Mouse (Mus musculus) hindbrain, embryonic 14.5 days (tissue): Measurements from ENCODE around the gene Kcnn3. TPM values are rescaled to one million over a fixed set of nuclear protein-coding genes. Genes with fewer than 3 reads are reported as not detected.
A peak's percentile ranks its signal among the peaks of the same experiment; 100 is the strongest.

Experiments used
- ATAC-seq: fragments of 200-750 bp; cut with Nextera tagmentation; 2 replicates; pipeline ENCODE4 v1.8.0; 2017; ENCODE audit warnings: moderate number of reproducible peaks, mild to moderate bottlenecking, moderate TSS enrichment, moderate library complexity; ENCODE audit not compliant: low FRiP score
- DNase-seq: peaks from one replicate; pipeline ENCODE4 v3.0.0-alpha.2; 2015; ENCODE audit warnings: low spot score
- H3K27ac ChIP-seq: fragments of 300-500 bp; sonication (generic); 2 replicates; pipeline ENCODE4 v1.5.1; 2014; ENCODE audit warnings: mild to moderate bottlenecking, moderate library complexity
- H3K27me3 ChIP-seq: fragments of 300-500 bp; sonication (generic); 2 replicates; pipeline ENCODE4 v1.6.1; 2014; ENCODE audit warnings: mild to moderate bottlenecking, low read length, mixed read lengths; ENCODE audit not compliant: control insufficient read depth, insufficient read depth
- H3K36me3 ChIP-seq: fragments of 300-500 bp; sonication (generic); replicated peaks from 2 replicates; pipeline ENCODE4 v1.6.1; 2014; ENCODE audit not compliant: control insufficient read depth, insufficient read depth
- H3K4me1 ChIP-seq: fragments of 300-500 bp; sonication (generic); replicated peaks from 2 replicates; pipeline ENCODE4 v1.6.1; 2014; ENCODE audit warnings: antibody characterized with exemption, low read length, mixed read lengths; ENCODE audit not compliant: control insufficient read depth, insufficient read depth
- H3K4me2 ChIP-seq: fragments of 300-500 bp; sonication (generic); replicated peaks from 2 replicates; pipeline ENCODE4 v1.6.1; 2014; ENCODE audit warnings: mild to moderate bottlenecking, moderate library complexity
- H3K4me3 ChIP-seq: fragments of 300-500 bp; sonication (generic); replicated peaks from 2 replicates; pipeline ENCODE4 v1.5.1; 2014; ENCODE audit warnings: mild to moderate bottlenecking, low read length
- H3K9ac ChIP-seq: fragments of 300-500 bp; sonication (generic); 2 replicates; pipeline ENCODE4 v1.6.1; 2014
- H3K9me3 ChIP-seq: fragments of 300-500 bp; sonication (generic); 2 replicates; pipeline ENCODE4 v1.6.1; 2016; ENCODE audit warnings: low read length; ENCODE audit not compliant: control insufficient read depth
- WGBS: fragments of 180-500 bp; shearing (Covaris S2); extraction: QIAGEN DNeasy Blood & Tissue Kit; methylation state at CpG from one replicate; pipeline ENCODE4 v1.1.7; 2014; 5-methylcytosine and 5-hydroxymethylcytosine counted together
- polyA plus RNA-seq: library from polyadenylated mRNA; unstranded; fragments of >200 nt; fragmentation: Nextera tagmentation; extraction: Ambion mirVana; gene quantifications from 2 replicates; pipeline ENCODE4 v1.2.1, GENCODE M21; 2014

Gene Kcnn3
- polyA plus RNA-seq, 1 experiment from 2014 or later = 7.3 TPM

DNA sequence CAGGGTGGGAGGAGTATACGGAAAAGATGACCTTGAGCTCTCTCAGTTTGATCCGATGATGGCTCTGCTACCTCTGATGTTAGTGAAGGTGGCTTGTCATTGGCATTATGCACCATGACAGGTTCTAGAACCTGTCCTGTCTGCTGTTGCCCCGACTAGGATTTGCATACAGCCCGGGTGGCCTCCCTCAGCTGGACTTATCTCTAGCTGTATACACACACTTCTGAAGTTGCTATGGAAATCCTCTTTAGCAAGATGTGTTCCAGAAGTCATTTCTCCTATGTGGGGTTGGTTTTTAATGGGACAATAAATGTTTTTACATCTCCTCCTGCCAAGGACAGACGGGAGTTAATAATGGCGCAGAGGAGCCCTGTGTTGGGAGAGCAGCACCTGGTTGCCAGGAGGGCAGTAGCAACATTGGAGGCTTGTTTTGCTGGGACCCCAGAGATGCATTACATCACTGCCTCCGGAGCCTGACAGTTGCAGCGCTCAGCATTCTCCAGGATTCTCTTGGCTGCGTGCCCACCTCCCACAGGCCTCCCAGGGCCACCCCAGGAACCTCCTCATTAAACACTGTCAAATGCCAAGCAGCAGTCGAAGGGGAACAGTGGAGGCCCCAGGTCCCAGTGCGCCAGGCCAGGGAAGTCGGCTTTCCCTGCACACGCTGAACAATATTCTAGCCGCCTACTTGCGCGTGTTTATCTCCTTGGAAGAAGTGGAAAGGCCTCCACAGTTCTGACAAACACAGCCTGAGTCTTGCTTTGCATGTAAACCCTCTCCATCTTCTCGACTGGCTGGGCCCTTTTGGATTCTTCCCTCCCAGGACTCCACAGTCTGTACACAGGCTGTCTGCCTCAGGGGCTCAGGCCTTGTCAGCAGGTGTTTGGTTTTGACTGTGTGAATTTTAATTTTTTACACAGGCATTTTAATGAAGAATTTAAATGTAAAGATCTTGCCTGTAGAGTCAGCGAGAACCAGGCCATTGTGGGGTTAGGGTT is 93.9 kb downstream of the Kcnn3 start:
- no peaks in the 10 kb centered on the region for H3K27me3 ChIP-seq
- peak overlapping the region; percentile 78 for H3K27ac ChIP-seq
- H3K4me1 ChIP-seq = peaks cover 16% of the 10 kb centered on the region
- no peaks in the 10 kb centered on the region for H3K36me3 ChIP-seq
- peak; percentile 78 for DNase-seq
- H3K4me2 ChIP-seq = no peak overlapping the region
- no peaks in the 10 kb centered on the region for H3K9me3 ChIP-seq
- ATAC-seq = peak; percentile 92
- 30% methylated on average over 18 of the region's 18 CpGs for WGBS
- H3K9ac ChIP-seq = no peak overlapping the region
- no peak overlapping the region for H3K4me3 ChIP-seq

DNA sequence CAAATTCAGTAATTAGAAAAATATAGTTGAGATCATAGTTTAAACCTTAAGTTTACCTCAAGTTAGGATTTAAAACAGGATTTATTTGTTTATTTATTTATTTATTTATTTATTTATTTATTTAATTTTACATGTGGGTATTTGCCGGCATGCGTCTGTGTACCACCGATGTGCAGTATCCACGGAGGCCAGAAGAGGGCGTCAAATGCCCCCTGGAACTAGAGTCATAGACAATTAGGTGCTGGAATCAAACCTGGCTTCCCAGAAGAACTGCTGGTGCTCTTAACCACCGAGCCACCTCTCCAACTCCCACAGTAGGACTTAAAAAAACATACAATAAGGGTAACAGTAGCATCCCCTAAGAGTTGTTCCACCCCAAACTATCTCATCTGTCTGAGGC is 96.9 kb downstream of the Kcnn3 start:
- Histone ChIP-seq H3K27ac (no peak overlapping the region), H3K9ac (no peak overlapping the region), H3K4me2 (no peak overlapping the region), H3K36me3 (no peaks in the 10 kb centered on the region), H3K27me3 (no peaks in the 10 kb centered on the region), H3K9me3 (no peaks in the 10 kb centered on the region), H3K4me3 (no peak overlapping the region), H3K4me1 (peaks cover 16% of the 10 kb centered on the region)
- DNase-seq (no peak), ATAC-seq (no peak)
- 67% methylated on average over 6 of the region's 6 CpGs for WGBS

DNA sequence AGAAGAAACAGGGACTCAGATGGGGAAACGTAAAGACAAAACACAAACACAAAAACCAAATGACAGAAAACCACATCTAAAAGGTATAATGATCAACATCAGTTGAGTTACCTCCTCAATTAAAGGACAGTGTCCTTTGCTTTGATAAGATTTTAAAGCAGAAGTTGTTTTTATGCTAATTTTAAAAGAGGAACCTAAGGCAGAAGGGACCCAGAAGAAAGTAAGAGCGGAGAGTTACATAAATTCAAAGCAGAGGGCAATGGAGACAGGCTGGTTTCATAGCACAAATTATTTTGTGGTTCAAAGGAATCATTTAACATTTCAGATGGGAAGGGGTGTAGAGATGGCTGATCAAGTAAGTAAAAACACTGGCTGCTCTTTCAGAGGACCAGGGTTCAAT is 97.4 kb downstream of the Kcnn3 start:
- Histone ChIP-seq H3K4me2 (no peak overlapping the region), H3K36me3 (no peaks in the 10 kb centered on the region), H3K4me3 (no peak overlapping the region), H3K4me1 (peaks cover 18% of the 10 kb centered on the region), H3K9ac (no peak overlapping the region), H3K9me3 (no peaks in the 10 kb centered on the region), H3K27ac (no peak overlapping the region), H3K27me3 (no peaks in the 10 kb centered on the region)
- WGBS = 95% methylated on average over 2 of the region's 2 CpGs
- DNase-seq (no peak), ATAC-seq (no peak)

DNA sequence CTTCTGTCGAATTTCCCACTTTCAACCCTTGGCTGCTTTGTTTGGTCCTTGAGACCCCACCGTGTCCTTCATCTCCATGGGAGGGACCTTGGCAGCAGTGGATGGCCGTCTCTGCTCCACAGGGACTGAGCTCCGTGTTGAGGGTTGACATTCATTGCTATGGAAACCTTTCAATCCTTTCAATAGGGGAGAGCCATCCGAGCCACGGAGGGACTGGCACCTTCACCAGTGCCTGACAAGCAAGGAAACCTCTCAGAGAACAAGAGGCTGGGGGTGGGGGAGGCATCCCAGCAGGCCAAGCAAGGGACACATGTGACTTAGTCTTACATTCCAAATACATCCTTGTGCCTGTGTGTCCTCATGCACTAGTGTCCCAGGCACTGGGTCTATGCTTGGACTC is 102.9 kb downstream of the Kcnn3 start:
- no peak for DNase-seq
- WGBS = 1% methylated on average over 6 of the region's 6 CpGs

DNA sequence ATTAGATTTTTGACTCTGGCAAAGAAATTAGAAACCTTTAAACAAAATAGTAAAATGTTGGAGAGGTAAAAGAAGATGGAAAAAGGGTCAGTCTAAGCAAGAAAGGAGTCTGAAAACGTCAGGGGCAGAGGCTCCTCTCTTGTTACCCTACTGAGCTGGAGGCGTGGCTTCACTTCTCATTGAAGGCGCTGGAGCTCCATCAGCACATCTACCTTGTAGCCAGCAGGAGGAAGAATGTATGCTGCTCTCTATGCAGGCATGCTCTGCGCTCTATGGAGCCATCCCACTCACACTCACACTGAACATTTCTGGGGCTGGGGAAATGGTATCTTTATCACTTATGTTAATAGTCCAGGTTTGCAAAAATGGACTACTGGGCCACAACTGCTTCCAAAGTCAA is 103.6 kb downstream of the Kcnn3 start:
- ATAC-seq (no peak), DNase-seq (no peak)
- H3K27me3 ChIP-seq = no peaks in the 10 kb centered on the region
- no peak overlapping the region for H3K4me3 ChIP-seq
- 21% methylated on average over 4 of the region's 4 CpGs for WGBS
- no peak overlapping the region for H3K27ac ChIP-seq
- peaks cover 33% of the 10 kb centered on the region for H3K4me1 ChIP-seq
- no peaks in the 10 kb centered on the region for H3K9me3 ChIP-seq
- H3K4me2 ChIP-seq = no peak overlapping the region
- H3K36me3 ChIP-seq = no peaks in the 10 kb centered on the region
- H3K9ac ChIP-seq = no peak overlapping the region

More for the DNA sequence above, 102.9 kb downstream of the Kcnn3 start:
- no peaks in the 10 kb centered on the region for H3K36me3 ChIP-seq
- no peaks in the 10 kb centered on the region for H3K9me3 ChIP-seq
- ATAC-seq = peak; percentile 76
- H3K9ac ChIP-seq = no peak overlapping the region
- H3K27me3 ChIP-seq = no peaks in the 10 kb centered on the region
- H3K4me3 ChIP-seq = no peak overlapping the region
- no peak overlapping the region for H3K4me2 ChIP-seq
- peaks cover 33% of the 10 kb centered on the region for H3K4me1 ChIP-seq
- H3K27ac ChIP-seq = peak overlapping the region; percentile 61

DNA sequence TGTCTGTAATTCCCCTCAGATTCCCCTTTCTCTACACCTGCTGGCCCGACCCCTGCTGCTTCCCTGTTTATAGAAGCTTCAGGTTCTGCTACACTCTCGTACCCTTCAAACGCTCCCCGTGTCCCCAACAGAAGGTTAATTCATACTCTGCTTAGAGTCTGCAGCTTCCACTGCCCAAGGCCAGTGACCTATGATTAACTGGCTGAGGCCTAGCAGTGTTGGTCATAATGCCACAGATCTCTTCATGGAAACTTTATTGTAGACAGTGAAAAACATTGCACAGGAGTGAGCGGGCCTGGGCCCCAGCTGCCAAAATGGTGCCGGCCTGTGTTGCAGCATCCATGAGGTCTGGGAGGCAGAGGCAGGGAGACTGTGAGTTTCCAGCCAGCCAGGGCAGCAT is 104.0 kb downstream of the Kcnn3 start:
- H3K27ac ChIP-seq = no peak overlapping the region
- 56% methylated on average over 6 of the region's 6 CpGs for WGBS
- H3K36me3 ChIP-seq = no peaks in the 10 kb centered on the region
- no peaks in the 10 kb centered on the region for H3K9me3 ChIP-seq
- H3K27me3 ChIP-seq = no peaks in the 10 kb centered on the region
- DNase-seq (no peak), ATAC-seq (no peak)
- H3K9ac ChIP-seq = no peak overlapping the region
- H3K4me2 ChIP-seq = no peak overlapping the region
- no peak overlapping the region for H3K4me3 ChIP-seq
- peaks cover 33% of the 10 kb centered on the region for H3K4me1 ChIP-seq

DNA sequence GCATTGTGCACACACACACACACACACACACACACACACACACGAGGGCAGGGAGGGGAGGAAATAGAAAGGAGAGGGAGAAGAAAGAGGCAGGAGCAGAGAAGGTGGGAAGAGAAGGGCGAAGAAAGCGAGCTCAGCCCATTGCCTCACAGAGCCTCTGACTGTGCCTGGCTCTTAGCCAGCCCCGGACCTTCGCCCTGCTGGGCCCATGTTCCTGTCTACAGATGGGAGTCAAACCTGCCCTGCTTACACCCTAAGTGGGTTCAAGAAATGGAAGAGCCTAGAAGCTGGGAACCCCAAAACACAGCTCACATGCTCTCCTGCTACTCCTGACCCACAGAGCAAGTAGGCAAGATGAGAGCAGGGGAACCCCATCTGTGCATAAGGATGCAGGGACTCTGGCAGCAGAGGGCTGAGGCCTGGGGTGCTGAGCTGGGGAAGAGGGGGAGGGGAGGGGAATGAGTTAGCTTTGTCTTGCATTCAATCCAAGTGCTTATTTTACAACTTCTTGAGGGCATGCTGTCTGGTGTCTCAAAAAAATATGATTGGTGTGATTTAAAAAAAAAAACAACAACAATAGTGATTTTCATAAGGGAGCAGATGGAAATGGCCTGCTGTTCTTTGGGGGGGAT is 105.0 kb downstream of the Kcnn3 start:
- Histone ChIP-seq H3K36me3 (no peaks in the 10 kb centered on the region), H3K4me1 (peaks cover 33% of the 10 kb centered on the region), H3K9ac (peak overlapping the region; percentile 4; the same call in 1 of the 2 replicates), H3K4me2 (no peak overlapping the region), H3K27me3 (no peaks in the 10 kb centered on the region), H3K27ac (peak overlapping the region; percentile 46), H3K9me3 (no peaks in the 10 kb centered on the region), H3K4me3 (no peak overlapping the region)
- ATAC-seq (no peak), DNase-seq (no peak)
- 53% methylated on average over 5 of the region's 5 CpGs for WGBS

DNA sequence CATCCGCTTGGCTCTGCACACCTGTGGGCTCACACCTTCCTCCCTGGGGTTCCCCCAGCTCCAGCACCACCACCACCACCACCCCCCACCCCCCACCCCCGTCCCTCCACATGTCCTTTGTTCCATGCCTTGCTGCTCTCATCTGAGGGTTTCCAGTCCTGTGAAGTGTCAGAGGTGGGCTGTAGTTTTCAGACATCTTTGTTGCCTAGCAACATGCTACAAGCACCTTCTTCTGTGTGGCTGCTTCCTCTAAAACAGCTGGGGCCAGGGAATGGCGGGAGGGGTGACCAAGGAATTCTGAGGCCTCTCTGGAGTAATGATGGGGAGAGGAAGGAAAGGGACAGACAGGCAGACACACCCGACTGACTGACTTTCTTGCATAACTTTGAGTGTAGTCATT is 106.6 kb downstream of the Kcnn3 start:
- 40% methylated on average over 4 of the region's 4 CpGs for WGBS
- H3K27ac ChIP-seq = no peak overlapping the region
- H3K27me3 ChIP-seq = no peaks in the 10 kb centered on the region
- ATAC-seq (no peak), DNase-seq (no peak)
- no peak overlapping the region for H3K9ac ChIP-seq
- no peak overlapping the region for H3K4me2 ChIP-seq
- no peaks in the 10 kb centered on the region for H3K36me3 ChIP-seq
- no peaks in the 10 kb centered on the region for H3K9me3 ChIP-seq
- peaks cover 33% of the 10 kb centered on the region for H3K4me1 ChIP-seq
- H3K4me3 ChIP-seq = no peak overlapping the region

DNA sequence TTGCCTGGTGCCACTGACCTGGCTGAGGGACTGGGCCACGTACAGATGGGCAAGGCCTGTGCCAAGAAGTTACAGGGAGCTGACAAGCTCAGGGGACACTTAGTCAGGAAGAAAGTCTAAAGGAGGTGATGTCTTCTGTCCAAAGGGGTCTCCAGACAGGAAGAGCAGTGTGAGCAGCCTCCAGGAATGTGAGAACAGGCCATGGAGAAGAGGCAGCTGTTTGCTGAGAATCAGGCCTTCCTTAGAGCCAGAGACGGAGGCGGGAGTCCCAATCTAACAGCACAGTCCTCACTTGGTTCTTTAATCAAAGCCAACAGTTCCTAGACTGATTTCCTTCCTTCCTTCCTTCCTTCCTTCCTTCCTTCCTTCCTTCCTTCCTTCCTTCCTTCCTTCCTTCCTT is 109.8 kb downstream of the Kcnn3 start:
- H3K9me3 ChIP-seq = no peaks in the 10 kb centered on the region
- 80% methylated on average over 3 of the region's 3 CpGs for WGBS
- ATAC-seq (no peak), DNase-seq (no peak)
- no peak overlapping the region for H3K4me3 ChIP-seq
- H3K4me1 ChIP-seq = peaks cover 17% of the 10 kb centered on the region
- H3K36me3 ChIP-seq = no peaks in the 10 kb centered on the region
- H3K9ac ChIP-seq = no peak overlapping the region
- H3K27me3 ChIP-seq = no peaks in the 10 kb centered on the region
- no peak overlapping the region for H3K27ac ChIP-seq
- no peak overlapping the region for H3K4me2 ChIP-seq
